Comparison of ENCODE assay signal across 23 mouse cellular contexts in the genomic region with DNA sequence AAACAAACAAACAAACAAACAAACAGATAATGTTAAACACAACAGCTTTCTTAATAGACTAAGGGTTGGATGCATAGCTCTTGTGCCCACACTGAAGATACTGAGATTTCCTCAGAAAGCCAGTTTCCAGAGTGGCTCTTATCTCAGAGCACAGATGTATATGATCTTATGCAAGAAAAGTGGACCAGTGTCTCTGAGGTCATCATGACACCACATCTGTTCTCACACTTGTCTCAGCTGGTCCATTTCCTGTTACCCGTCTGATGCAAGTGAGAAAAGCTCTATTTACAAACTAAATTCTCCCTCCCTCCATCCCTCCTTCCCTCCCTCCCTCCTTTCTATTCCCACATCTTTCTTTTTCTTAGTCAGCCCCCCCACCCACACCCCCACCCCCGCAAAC.
"Had no signal": no experiment of that assay in that cellular context is flagged by ENCODE, and none has a peak within 500 bp of the region (broad histone marks: within the 10 kb centered on the region; RNA-seq: fewer than 3 reads in every experiment).

No protein-coding gene starts in this region.

- H3K4me1 ChIP-seq: hindbrain, embryonic 13.5 days; hindbrain, embryonic 15.5 days; kidney, embryonic 15.5 days; limb, embryonic 13.5 days; limb, embryonic 15.5 days; liver, embryonic 12.5 days had no signal

- H3K9me3 ChIP-seq: heart, embryonic 12.5 days; hindbrain, embryonic 13.5 days; hindbrain, embryonic 15.5 days; kidney, embryonic 15.5 days; limb, embryonic 13.5 days; limb, embryonic 15.5 days; liver, embryonic 12.5 days had no signal

- ATAC-seq: hindbrain, postnatal 0 days; intestine, embryonic 16.5 days; liver, embryonic 12.5 days had no signal

- H3K36me3 ChIP-seq: heart, embryonic 12.5 days; hindbrain, embryonic 13.5 days; hindbrain, embryonic 15.5 days; kidney, embryonic 15.5 days; limb, embryonic 13.5 days; limb, embryonic 15.5 days; liver, embryonic 12.5 days had no signal

- H3K27me3 ChIP-seq: heart, embryonic 12.5 days; hindbrain, embryonic 13.5 days; hindbrain, embryonic 15.5 days; kidney, embryonic 15.5 days; limb, embryonic 13.5 days; limb, embryonic 15.5 days; liver, embryonic 12.5 days had no signal

- H3K4me3 ChIP-seq: heart, adult 2 months; heart, embryonic 12.5 days; hindbrain, embryonic 13.5 days; hindbrain, embryonic 15.5 days; kidney, embryonic 15.5 days; limb, embryonic 13.5 days; limb, embryonic 15.5 days; liver, embryonic 12.5 days had no signal

- H3K27ac ChIP-seq: heart, adult 2 months; hindbrain, embryonic 13.5 days; hindbrain, embryonic 15.5 days; hindbrain, postnatal 0 days; kidney, embryonic 15.5 days; kidney, postnatal 0 days; limb, embryonic 13.5 days; limb, embryonic 15.5 days; liver, embryonic 12.5 days had no signal

- DNase-seq: gastrocnemius, postnatal 14 days; gastrocnemius, postnatal 36 days; heart, adult 2 months; heart, postnatal 14 days; heart, postnatal 36 days; kidney, adult 11 months; kidney, adult 2 months; kidney, adult 9 months; kidney, postnatal 14 days; kidney, postnatal 36 days; layer of hippocampus, adult 9-11 months; layer of hippocampus, postnatal 36 days; left cerebral cortex, postnatal 4 days had no signal
